Mouse (Mus musculus) adipocyte (in vitro differentiated cells): ENCODE results near the gene Il20ra.

Experiments
- DNase-seq: peaks from one replicate; pipeline ENCODE4 v3.0.0-alpha.2; 2016; ENCODE audit warnings: low spot score

Gene Il20ra

GRCm38 (mm10) chr10:19765459-19765858 is 53.1 kb downstream of the Il20ra start:
- DNase-seq: no peak

GRCm38 (mm10) chr10:19779092-19779491 is 66.7 kb downstream of the Il20ra start:
- DNase-seq: no peak

GRCm38 (mm10) chr10:19781365-19781764 is 69.0 kb downstream of the Il20ra start:
- DNase-seq: peak; percentile 5

GRCm38 (mm10) chr10:19794996-19795395 is 82.6 kb downstream of the Il20ra start:
- DNase-seq: no peak

GRCm38 (mm10) chr10:19802958-19803357 is 90.6 kb downstream of the Il20ra start:
- DNase-seq: no peak

- no peak for DNase-seq
Measured at GRCm38 (mm10) chr10:19804763-19805162, 92.4 kb downstream of the Il20ra start.
